Mouse (Mus musculus) left cerebral cortex, adult 2 months (tissue): ENCODE results near the gene Pth1r. TPM values are rescaled to one million over a fixed set of nuclear protein-coding genes. Genes with fewer than 3 reads are reported as not detected.

ENCODE experiments used
- DNase-seq, 2 experiments: peaks; one replicate each; pipeline ENCODE4 v3.0.0; 2021 to 2022; ENCODE audit warnings: low spot score in 2 of 2, mixed read lengths in 1 of 2; ENCODE audit errors: extremely low spot score in 1 of 2
- H3K27ac ChIP-seq: fragments of 200-600 bp; 2 replicates; pipeline ENCODE4 v1.8.1; 2022
- H3K4me3 ChIP-seq: fragments of 200-600 bp; 2 replicates; pipeline ENCODE4 v1.8.1; 2022
- CTCF ChIP-seq: fragments of 200-600 bp; IDR thresholded peaks from 2 replicates; pipeline ENCODE4 v1.8.1; 2022; ENCODE audit warnings: antibody characterized with exemption, mild to moderate bottlenecking, moderate library complexity
- intact Hi-C: fragments of 180-260 bp; cut with DNase I; formaldehyde crosslinking; loops from one replicate; pipeline ENCODE4 v1.15.1; 2025
- total RNA-seq, 2 experiments: library from RNA; stranded (reverse); gene quantifications; 2 replicates each; pipeline ENCODE4 v1.2.3; 2021

Pth1r gene
- total RNA-seq, 2 experiments from 2014 or later, result 5.8 to 7.2 TPM

- intact Hi-C loops, result no loop called here
- DNase-seq, result no peak
- Histone ChIP-seq H3K27ac (no peak overlapping the region), H3K4me3 (no peak overlapping the region)
- TF ChIP-seq CTCF, result no peak
Measured at GRCm38 (mm10) chr9:110745752-110746151, 1.2 kb downstream of the Pth1r start.

- H3K27ac ChIP-seq, result no peak overlapping the region
Measured at GRCm38 (mm10) chr9:110743456-110744323, 3.3 kb downstream of the Pth1r start.

GRCm38 (mm10) chr9:110742951-110743455 is 3.9 kb downstream of the Pth1r start:
- DNase-seq, result no peak
- Histone ChIP-seq H3K27ac (no peak overlapping the region), H3K4me3 (peak overlapping the region; percentile 47)
- intact Hi-C loops, result no loop called here
- no peak for TF ChIP-seq CTCF

More at GRCm38 (mm10) chr9:110743456-110744323, 3.3 kb downstream of the Pth1r start:
- DNase-seq, result no peak
- intact Hi-C loops, result no loop called here
- peak overlapping the region; percentile 47 for H3K4me3 ChIP-seq
- no peak for TF ChIP-seq CTCF

- Histone ChIP-seq H3K4me3 (peak overlapping the region; percentile 47), H3K27ac (no peak overlapping the region)
- DNase-seq, result no peak
- TF ChIP-seq CTCF, result no peak
- intact Hi-C loops, result no loop called here
Measured at GRCm38 (mm10) chr9:110742295-110742950, 4.5 kb downstream of the Pth1r start.

GRCm38 (mm10) chr9:110741711-110742294 is 5.1 kb downstream of the Pth1r start, which contains the start of gene Myl3:
Gene Myl3, plus strand, starts transcription at chr9:110741861.
- Histone ChIP-seq H3K27ac (no peak within 1 kb of the TSS), H3K4me3 (peak within 1 kb of the TSS; percentile 47)
- intact Hi-C loops, result no loop called here
- TF ChIP-seq CTCF, result no peak
- no peak for DNase-seq

GRCm38 (mm10) chr9:110739961-110740360 is 7.0 kb downstream of the Pth1r start:
- no peak for TF ChIP-seq CTCF
- no peak overlapping the region for H3K27ac ChIP-seq
- no peak overlapping the region for H3K4me3 ChIP-seq
- intact Hi-C loops, result no loop called here
- no peak for DNase-seq

GRCm38 (mm10) chr9:110738054-110738453 is 8.9 kb downstream of the Pth1r start:
- TF ChIP-seq CTCF, result peak; percentile 28
- DNase-seq, result no peak
- intact Hi-C loops, result no loop called here
- no peak overlapping the region for H3K4me3 ChIP-seq
- no peak overlapping the region for H3K27ac ChIP-seq

- DNase-seq, result no peak
- intact Hi-C loops, result no loop called here
- no peak overlapping the region for H3K27ac ChIP-seq
- no peak overlapping the region for H3K4me3 ChIP-seq
- TF ChIP-seq CTCF, result no peak
Measured at GRCm38 (mm10) chr9:110736362-110736761, 10.6 kb downstream of the Pth1r start.

- intact Hi-C loops, result no loop called here
Measured at GRCm38 (mm10) chr9:110734154-110734553, 12.8 kb downstream of the Pth1r start.

GRCm38 (mm10) chr9:110733102-110733501 is 13.8 kb downstream of the Pth1r start:
- no peak for DNase-seq
- intact Hi-C loops, result no loop called here
- TF ChIP-seq CTCF, result no peak
- Histone ChIP-seq H3K4me3 (peak overlapping the region; percentile 48), H3K27ac (no peak overlapping the region)

More at GRCm38 (mm10) chr9:110734154-110734553, 12.8 kb downstream of the Pth1r start:
- H3K4me3 ChIP-seq, result no peak overlapping the region
- H3K27ac ChIP-seq, result no peak overlapping the region
- TF ChIP-seq CTCF, result no peak
- no peak for DNase-seq

- H3K4me3 ChIP-seq, result peak overlapping the region; percentile 48
- no peak for TF ChIP-seq CTCF
- no peak overlapping the region for H3K27ac ChIP-seq
- intact Hi-C loops, result no loop called here
- peak; percentile 43 to 60 for DNase-seq
Measured at GRCm38 (mm10) chr9:110732623-110733022, 14.3 kb downstream of the Pth1r start.

GRCm38 (mm10) chr9:110731859-110732258 is 15.1 kb downstream of the Pth1r start:
- Histone ChIP-seq H3K4me3 (no peak overlapping the region), H3K27ac (no peak overlapping the region)
- no peak for DNase-seq
- intact Hi-C loops, result loop anchor here (2.0 kb wide), 2 partner anchors 49 to 139 kb away; no protein-coding TSS in a partner anchor
- no peak for TF ChIP-seq CTCF
